Mouse (Mus musculus) yolk sac, embryonic 10.5 days (tissue): ENCODE measurements around the gene Gfy.
"Not testable (repeated sequence)": the region's sequence is repeated elsewhere in the genome, so short reads cannot be mapped to it uniquely, and the experiment has no call there.

ENCODE experiments used
- DNase-seq: peaks from one replicate; pipeline ENCODE4 v3.0.0-alpha.2; 2017; ENCODE audit warnings: low spot score

Gfy gene

GRCm38 (mm10) chr7:45193406-45193805 is 14.0 kb upstream of the Gfy start:
- DNase-seq: no peak

- DNase-seq: no peak
These were observed 13.4 kb upstream of the Gfy start for GRCm38 (mm10) chr7:45192585-45193310.

- DNase-seq: no peak
These were observed 12.5 kb upstream of the Gfy start for GRCm38 (mm10) chr7:45191803-45192363.

GRCm38 (mm10) chr7:45191161-45191560 is 11.8 kb upstream of the Gfy start:
- no peak for DNase-seq

GRCm38 (mm10) chr7:45190186-45190585 is 10.8 kb upstream of the Gfy start:
- no peak for DNase-seq

- DNase-seq: no peak
These were observed 10.2 kb upstream of the Gfy start for GRCm38 (mm10) chr7:45189600-45189999.

- no peak for DNase-seq
These were observed 6.6 kb upstream of the Gfy start for GRCm38 (mm10) chr7:45185921-45186320.

- DNase-seq: no peak
These were observed 4.3 kb upstream of the Gfy start for GRCm38 (mm10) chr7:45183672-45184071.

- no peak for DNase-seq
These were observed 3.2 kb upstream of the Gfy start for GRCm38 (mm10) chr7:45182606-45183005.

- DNase-seq: peak; percentile 84
These were observed 2.8 kb upstream of the Gfy start for GRCm38 (mm10) chr7:45182199-45182601.

- no peak for DNase-seq
These were observed 2.2 kb upstream of the Gfy start for GRCm38 (mm10) chr7:45181540-45181939.

- DNase-seq: no peak
These were observed 1.6 kb upstream of the Gfy start, which contains the start of gene Pth2 for GRCm38 (mm10) chr7:45180896-45181477. Gene Pth2 (plus strand): TSS chr7:45180995.

- no peak for DNase-seq
These were observed 819 bp downstream of the Gfy start for GRCm38 (mm10) chr7:45178550-45178949.

GRCm38 (mm10) chr7:45176356-45176755 is 3.0 kb downstream of the Gfy start:
- no peak for DNase-seq

GRCm38 (mm10) chr7:45175929-45176328 is 3.4 kb downstream of the Gfy start:
- no peak for DNase-seq

GRCm38 (mm10) chr7:45175398-45175797 is 4.0 kb downstream of the Gfy start:
- no peak for DNase-seq

- DNase-seq: no peak
These were observed 4.6 kb downstream of the Gfy start for GRCm38 (mm10) chr7:45174567-45175280.

- not testable (repeated sequence) for DNase-seq
These were observed 5.6 kb downstream of the Gfy start for GRCm38 (mm10) chr7:45173772-45174171.

GRCm38 (mm10) chr7:45172974-45173373 is 6.4 kb downstream of the Gfy start:
- no peak for DNase-seq

- no peak for DNase-seq
These were observed 9.9 kb downstream of the Gfy start for GRCm38 (mm10) chr7:45169495-45169894.

GRCm38 (mm10) chr7:45168656-45169055 is 10.7 kb downstream of the Gfy start:
- DNase-seq: no peak

- no peak for DNase-seq
These were observed 11.5 kb downstream of the Gfy start for GRCm38 (mm10) chr7:45167761-45168445.
